Mouse (Mus musculus) neural tube, embryonic 10.5 days (tissue): Measurements from ENCODE around the gene Rsph4a.
"Not testable (repeated sequence)": the region's sequence is repeated elsewhere in the genome, so short reads cannot be mapped to it uniquely, and the experiment has no call there.

ENCODE experiments used
- DNase-seq: peaks from one replicate; pipeline ENCODE4 v3.0.0-alpha.2; 2017; ENCODE audit warnings: low spot score; ENCODE audit errors: extremely low spot score

The Rsph4a gene

GRCm38 (mm10) chr10:33904530-33905481 lies at the start of gene Rsph4a:
Gene Rsph4a (plus strand): TSS chr10:33905111.
- DNase-seq, result peak; percentile 40

- DNase-seq, result no peak
Measured at GRCm38 (mm10) chr10:33857421-33857820, 47.5 kb upstream of the Rsph4a start, which contains the start of gene Sult3a1. Gene Sult3a1 (plus strand): TSS chr10:33857721.

GRCm38 (mm10) chr10:33865994-33866393 lies 38.9 kb upstream of the Rsph4a start:
- DNase-seq, result no peak

GRCm38 (mm10) chr10:33870441-33870840 lies 34.5 kb upstream of the Rsph4a start:
- DNase-seq, result no peak

GRCm38 (mm10) chr10:33872672-33873398 lies 32.1 kb upstream of the Rsph4a start:
- DNase-seq, result no peak

- DNase-seq, result not testable (repeated sequence)
Measured at GRCm38 (mm10) chr10:33882411-33882810, 22.5 kb upstream of the Rsph4a start.

GRCm38 (mm10) chr10:33901520-33901919 lies 3.4 kb upstream of the Rsph4a start:
- not testable (repeated sequence) for DNase-seq

GRCm38 (mm10) chr10:33905489-33905888 lies 578 bp downstream of the Rsph4a start:
- peak; percentile 14 for DNase-seq

GRCm38 (mm10) chr10:33940702-33941101 lies 35.8 kb downstream of the Rsph4a start:
- no peak for DNase-seq

GRCm38 (mm10) chr10:33945390-33945789 lies 40.5 kb downstream of the Rsph4a start:
- DNase-seq, result no peak

- DNase-seq, result no peak
Measured at GRCm38 (mm10) chr10:33946336-33946735, 41.4 kb downstream of the Rsph4a start.

GRCm38 (mm10) chr10:33950803-33951583 lies 46.1 kb downstream of the Rsph4a start, which contains the start of gene Zup1:
Gene Zup1 (minus strand): TSS chr10:33951269.
- peak; percentile 79 for DNase-seq

- peak; percentile 19 for DNase-seq
Measured at GRCm38 (mm10) chr10:33952509-33952908, 47.6 kb downstream of the Rsph4a start.
